Mouse (Mus musculus) forebrain, embryonic 14.5 days (tissue): ENCODE results near the gene Aldh8a1. TPM values are rescaled to one million over a fixed set of nuclear protein-coding genes. Genes with fewer than 3 reads are reported as not detected.

Experiments
- ATAC-seq: fragments of 200-750 bp; cut with Nextera tagmentation; 2 replicates; pipeline ENCODE4 v1.8.0; 2017; ENCODE audit warnings: mild to moderate bottlenecking, moderate library complexity
- DNase-seq: peaks from one replicate; pipeline ENCODE4 v3.0.0-alpha.2; 2015; ENCODE audit warnings: low spot score
- H3K27ac ChIP-seq: fragments of 300-500 bp; sonication (generic); 2 replicates; pipeline ENCODE4 v1.5.1; 2014; ENCODE audit warnings: low read depth, mild to moderate bottlenecking, control low read depth, low read length, moderate library complexity
- H3K27me3 ChIP-seq: fragments of 300-500 bp; sonication (generic); replicated peaks from 2 replicates; pipeline ENCODE4 v1.6.1; 2014; ENCODE audit warnings: low read length, control low read depth, mixed read lengths; ENCODE audit not compliant: control insufficient read depth, insufficient read depth
- H3K36me3 ChIP-seq: fragments of 300-500 bp; sonication (generic); 2 replicates; pipeline ENCODE4 v1.6.1; 2014; ENCODE audit warnings: low read length, control low read depth; ENCODE audit not compliant: control insufficient read depth, insufficient read depth
- H3K4me1 ChIP-seq: fragments of 300-500 bp; sonication (generic); 2 replicates; pipeline ENCODE4 v1.6.1; 2014; ENCODE audit warnings: antibody characterized with exemption, low read length, control low read depth; ENCODE audit not compliant: control insufficient read depth, insufficient read depth
- H3K4me2 ChIP-seq: fragments of 300-500 bp; sonication (generic); 2 replicates; pipeline ENCODE4 v1.6.1; 2014; ENCODE audit warnings: mild to moderate bottlenecking, control low read depth, low read length
- H3K4me3 ChIP-seq: fragments of 300-500 bp; sonication (generic); 2 replicates; pipeline ENCODE4 v1.5.1; 2014; ENCODE audit warnings: low read depth, low read length, control low read depth
- H3K9ac ChIP-seq: fragments of 300-500 bp; sonication (generic); 2 replicates; pipeline ENCODE4 v1.6.1; 2014; ENCODE audit warnings: mild to moderate bottlenecking, low read length, control low read depth, moderate library complexity
- H3K9me3 ChIP-seq: fragments of 300-500 bp; sonication (generic); replicated peaks from 2 replicates; pipeline ENCODE4 v1.6.1; 2016; ENCODE audit warnings: low read length, control low read depth, mixed read lengths; ENCODE audit not compliant: control insufficient read depth
- WGBS: fragments of 180-500 bp; shearing (Covaris S2); extraction: QIAGEN DNeasy Blood & Tissue Kit; methylation state at CpG from one replicate; pipeline ENCODE4 v1.1.7; 2014; 5-methylcytosine and 5-hydroxymethylcytosine counted together
- polyA plus RNA-seq: library from polyadenylated mRNA; unstranded; fragments of >200 nt; fragmentation: Nextera tagmentation; extraction: Ambion mirVana; gene quantifications from 2 replicates; pipeline ENCODE4 v1.2.1, GENCODE M21; 2014

Aldh8a1 gene
- polyA plus RNA-seq, 1 experiment from 2014 or later, result not detected

DNA sequence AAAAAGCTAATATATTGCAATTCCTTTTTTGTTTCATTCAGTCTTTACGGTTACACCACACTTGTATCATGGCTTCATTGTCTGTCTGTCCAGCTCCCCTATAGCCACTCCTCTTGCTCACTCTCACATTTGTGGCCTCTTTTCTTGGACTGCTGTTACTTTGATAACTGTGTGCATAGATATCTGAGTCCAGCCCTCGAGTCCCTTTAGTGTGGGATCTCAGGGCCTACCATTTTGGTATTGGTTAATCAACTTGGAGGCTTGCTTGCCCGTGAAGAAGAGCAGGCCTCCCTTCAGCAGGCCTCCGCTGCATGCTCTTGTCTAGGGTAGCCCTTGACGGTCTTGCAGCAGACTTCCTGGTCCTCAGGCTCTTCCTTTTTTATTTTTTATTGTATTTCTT lies 27.6 kb upstream of the Aldh8a1 start:
- no peak overlapping the region for H3K27ac ChIP-seq
- no peak for DNase-seq
- H3K27me3 ChIP-seq, result no peaks in the 10 kb centered on the region
- H3K9me3 ChIP-seq, result no peaks in the 10 kb centered on the region
- H3K4me1 ChIP-seq, result no peaks in the 10 kb centered on the region
- H3K9ac ChIP-seq, result no peak overlapping the region
- 92% methylated on average over 5 of the region's 5 CpGs for WGBS
- no peak for ATAC-seq
- no peak overlapping the region for H3K4me3 ChIP-seq
- H3K36me3 ChIP-seq, result peaks cover 71% of the 10 kb centered on the region
- no peak overlapping the region for H3K4me2 ChIP-seq

DNA sequence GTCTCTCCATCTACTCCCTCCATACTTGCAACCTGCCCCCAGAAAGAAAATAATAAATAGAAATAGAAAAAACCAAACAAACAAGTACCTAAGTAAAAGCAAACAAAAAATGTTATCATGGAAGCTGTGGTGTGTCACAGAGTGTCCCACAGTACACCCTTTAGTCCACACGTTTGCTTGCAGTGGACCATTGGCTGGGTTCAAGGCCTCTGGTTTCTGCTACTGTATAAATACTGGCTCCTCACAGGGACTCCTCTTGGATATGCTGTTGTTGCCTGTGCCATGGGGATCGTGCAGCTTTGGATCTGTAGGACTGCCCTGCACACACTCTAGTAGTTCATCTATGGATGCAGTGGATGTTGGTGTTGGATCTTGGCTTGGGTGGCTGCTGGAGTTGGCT lies 27.1 kb upstream of the Aldh8a1 start:
- Histone ChIP-seq H3K27ac (no peak overlapping the region), H3K4me2 (no peak overlapping the region), H3K36me3 (peaks cover 74% of the 10 kb centered on the region), H3K4me3 (no peak overlapping the region), H3K27me3 (no peaks in the 10 kb centered on the region), H3K9ac (no peak overlapping the region), H3K4me1 (no peaks in the 10 kb centered on the region), H3K9me3 (no peaks in the 10 kb centered on the region)
- no peak for ATAC-seq
- no peak for DNase-seq
- WGBS, result 86% methylated on average over 2 of the region's 2 CpGs

DNA sequence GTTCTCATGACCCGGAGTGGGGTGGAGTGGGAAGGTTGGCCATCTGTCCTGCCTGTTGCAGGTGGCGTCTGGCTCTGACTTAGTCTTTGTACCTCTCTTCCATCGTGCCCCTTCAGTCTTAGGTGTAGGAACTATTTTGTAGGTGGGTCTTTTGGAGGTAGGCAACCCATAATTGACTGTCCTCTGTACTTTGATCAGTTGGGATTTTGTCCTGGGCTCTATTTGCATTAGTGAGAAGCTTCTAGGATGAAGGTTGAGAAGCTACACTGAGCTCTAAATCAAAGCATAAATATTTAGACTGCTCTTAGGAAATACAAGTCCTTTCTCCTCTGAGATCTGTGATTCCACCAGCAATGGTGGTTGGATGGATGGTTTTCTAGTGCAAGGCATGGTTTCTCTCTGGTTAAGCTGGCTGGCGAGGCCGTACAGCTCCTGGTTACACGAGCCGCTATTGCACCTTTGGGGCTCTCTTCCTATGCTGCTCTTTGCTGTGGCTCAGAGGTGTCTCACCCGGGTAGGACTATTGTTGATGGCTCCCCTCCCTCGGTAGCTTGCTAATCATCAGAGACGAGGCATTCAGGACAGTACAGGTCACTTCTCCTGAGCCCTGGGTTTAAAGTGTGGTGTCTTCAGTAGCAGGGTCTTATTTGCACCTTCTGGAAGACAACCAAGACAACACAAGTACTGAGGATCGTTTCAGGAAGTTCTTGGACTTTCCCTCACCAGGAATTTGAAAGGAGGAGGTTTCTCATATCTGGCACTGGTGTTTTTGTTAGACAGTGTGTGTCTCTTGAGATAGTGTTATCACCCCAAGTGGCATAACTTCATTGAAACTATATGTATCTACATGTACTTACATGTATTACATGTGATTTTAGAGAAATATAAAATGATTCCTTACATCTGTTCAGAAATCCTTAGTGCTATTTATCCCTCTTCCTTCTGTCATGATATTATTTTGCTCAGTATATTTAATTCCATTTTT lies 26.3 kb upstream of the Aldh8a1 start:
- no peak overlapping the region for H3K4me3 ChIP-seq
- H3K36me3 ChIP-seq, result peaks cover 65% of the 10 kb centered on the region
- no peak overlapping the region for H3K27ac ChIP-seq
- H3K4me1 ChIP-seq, result no peaks in the 10 kb centered on the region
- DNase-seq (no peak), ATAC-seq (no peak)
- no peaks in the 10 kb centered on the region for H3K9me3 ChIP-seq
- H3K4me2 ChIP-seq, result no peak overlapping the region
- no peak overlapping the region for H3K9ac ChIP-seq
- H3K27me3 ChIP-seq, result no peaks in the 10 kb centered on the region
- 83% methylated on average over 11 of the region's 11 CpGs for WGBS

DNA sequence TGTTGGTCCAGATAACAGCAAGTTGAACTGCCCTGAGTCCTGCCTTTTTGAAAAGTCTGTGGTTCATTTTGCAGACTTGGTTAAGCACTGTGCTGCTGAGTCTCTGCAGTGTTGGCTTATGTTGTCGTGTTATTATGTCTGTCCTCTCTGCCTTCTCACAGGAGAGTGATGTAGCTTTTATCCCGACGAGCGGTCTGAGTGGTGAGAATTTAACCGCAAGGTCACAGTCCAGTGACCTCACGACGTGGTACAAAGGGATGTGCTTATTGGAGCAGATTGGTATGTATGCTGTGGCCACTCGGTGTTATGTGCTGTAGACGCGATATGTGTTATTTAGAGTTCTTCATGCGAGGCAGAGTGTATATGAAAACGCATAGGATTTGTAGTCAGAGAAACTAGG lies 25.3 kb upstream of the Aldh8a1 start:
- Histone ChIP-seq H3K27ac (no peak overlapping the region), H3K27me3 (no peaks in the 10 kb centered on the region), H3K36me3 (peaks cover 69% of the 10 kb centered on the region), H3K4me1 (no peaks in the 10 kb centered on the region), H3K9ac (no peak overlapping the region), H3K4me3 (no peak overlapping the region), H3K4me2 (no peak overlapping the region), H3K9me3 (no peaks in the 10 kb centered on the region)
- WGBS, result 79% methylated on average over 12 of the region's 12 CpGs
- ATAC-seq, result no peak
- no peak for DNase-seq

DNA sequence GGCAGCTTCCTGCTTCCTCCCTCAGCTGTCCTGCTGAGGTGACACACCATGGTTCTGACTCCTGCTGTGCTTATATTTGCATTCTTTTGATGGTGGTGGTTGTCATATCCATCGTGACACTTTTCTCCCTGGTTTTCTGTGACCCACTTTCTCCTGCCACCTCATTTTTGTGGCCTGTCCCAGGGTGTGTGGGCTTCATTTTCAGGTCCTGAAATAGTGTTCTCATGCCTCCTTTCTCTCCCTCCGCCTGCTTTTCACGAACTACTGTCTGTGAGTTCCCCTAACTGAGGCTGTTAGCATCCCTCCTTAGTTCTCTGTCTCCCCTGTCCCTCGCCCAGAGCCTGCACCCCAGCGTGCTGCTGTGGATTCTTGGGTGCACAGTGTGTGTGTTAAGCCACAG lies 23.2 kb upstream of the Aldh8a1 start:
- DNase-seq, result no peak
- Histone ChIP-seq H3K27me3 (no peaks in the 10 kb centered on the region), H3K9ac (no peak overlapping the region), H3K4me2 (no peak overlapping the region), H3K36me3 (peaks cover 69% of the 10 kb centered on the region), H3K4me3 (no peak overlapping the region), H3K27ac (no peak overlapping the region), H3K4me1 (no peaks in the 10 kb centered on the region), H3K9me3 (no peaks in the 10 kb centered on the region)
- WGBS, result 82% methylated on average over 5 of the region's 5 CpGs
- no peak for ATAC-seq

DNA sequence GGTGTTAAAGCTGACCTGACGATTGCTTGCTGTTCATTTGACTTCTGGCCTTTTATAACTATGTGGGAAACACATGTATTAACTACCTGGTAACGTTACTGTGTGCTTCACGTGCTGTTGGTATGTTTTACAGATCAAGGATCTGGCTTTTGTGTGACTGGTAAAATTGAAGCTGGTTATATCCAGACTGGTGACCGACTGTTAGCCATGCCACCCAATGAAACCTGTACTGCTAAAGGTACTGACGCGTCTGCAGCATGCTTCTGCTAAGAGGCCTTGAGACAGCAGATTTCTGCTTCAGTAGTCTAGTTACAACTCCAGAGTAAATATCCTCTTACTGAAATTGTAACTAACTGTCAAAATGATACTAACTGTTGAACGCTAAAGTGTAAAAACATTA lies 22.6 kb upstream of the Aldh8a1 start:
- H3K27ac ChIP-seq, result no peak overlapping the region
- no peak overlapping the region for H3K4me2 ChIP-seq
- H3K4me1 ChIP-seq, result no peaks in the 10 kb centered on the region
- DNase-seq (no peak), ATAC-seq (no peak)
- no peaks in the 10 kb centered on the region for H3K9me3 ChIP-seq
- no peak overlapping the region for H3K9ac ChIP-seq
- H3K36me3 ChIP-seq, result peaks cover 70% of the 10 kb centered on the region
- 92% methylated on average over 7 of the region's 7 CpGs for WGBS
- H3K27me3 ChIP-seq, result no peaks in the 10 kb centered on the region
- no peak overlapping the region for H3K4me3 ChIP-seq

DNA sequence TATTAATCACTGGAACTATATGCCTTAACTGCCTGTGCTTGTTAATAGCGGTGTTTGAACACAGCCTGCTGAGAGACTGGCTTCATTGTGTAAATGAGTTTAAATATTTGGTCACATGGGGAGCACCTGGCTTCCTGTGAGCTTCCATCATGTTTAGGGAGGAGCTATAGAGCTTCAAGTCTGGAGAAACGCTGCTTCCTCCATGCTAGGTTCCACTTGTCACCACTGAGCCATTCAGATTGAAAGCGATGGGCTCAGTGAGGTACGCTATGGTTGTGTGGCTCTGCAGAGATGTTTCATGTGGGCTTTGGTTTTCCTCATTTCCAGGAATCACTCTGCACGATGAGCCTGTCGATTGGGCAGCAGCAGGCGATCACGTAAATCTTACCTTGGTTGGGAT lies 19.1 kb upstream of the Aldh8a1 start:
- H3K9me3 ChIP-seq, result no peaks in the 10 kb centered on the region
- no peak overlapping the region for H3K4me2 ChIP-seq
- H3K27ac ChIP-seq, result no peak overlapping the region
- H3K27me3 ChIP-seq, result no peaks in the 10 kb centered on the region
- ATAC-seq (no peak), DNase-seq (no peak)
- no peak overlapping the region for H3K9ac ChIP-seq
- H3K36me3 ChIP-seq, result peaks cover 64% of the 10 kb centered on the region
- WGBS, result 94% methylated on average over 8 of the region's 8 CpGs
- no peaks in the 10 kb centered on the region for H3K4me1 ChIP-seq
- H3K4me3 ChIP-seq, result no peak overlapping the region

DNA sequence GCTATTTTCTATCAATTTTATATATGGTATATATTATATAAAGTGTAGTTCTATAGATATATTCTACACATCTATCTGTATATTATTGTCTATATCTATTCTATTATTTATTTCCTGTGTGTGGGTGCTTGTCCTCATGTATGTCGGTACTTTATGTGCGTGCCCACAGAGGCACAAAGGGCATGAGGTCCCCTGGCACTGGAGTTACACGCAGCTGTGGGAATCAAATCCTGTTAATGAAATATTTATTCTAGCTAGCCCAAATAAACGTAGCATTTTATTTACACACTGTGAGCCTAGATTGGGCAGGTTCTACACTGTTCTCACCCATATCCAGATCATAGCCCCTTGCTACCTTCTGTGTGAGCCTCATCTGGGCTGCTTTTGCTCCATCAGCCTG lies 18.0 kb upstream of the Aldh8a1 start:
- Histone ChIP-seq H3K9ac (no peak overlapping the region), H3K36me3 (peaks cover 61% of the 10 kb centered on the region), H3K4me1 (no peaks in the 10 kb centered on the region), H3K4me3 (no peak overlapping the region), H3K4me2 (no peak overlapping the region), H3K27ac (no peak overlapping the region), H3K9me3 (no peaks in the 10 kb centered on the region), H3K27me3 (no peaks in the 10 kb centered on the region)
- no peak for ATAC-seq
- WGBS, result 97% methylated on average over 4 of the region's 4 CpGs
- DNase-seq, result no peak

DNA sequence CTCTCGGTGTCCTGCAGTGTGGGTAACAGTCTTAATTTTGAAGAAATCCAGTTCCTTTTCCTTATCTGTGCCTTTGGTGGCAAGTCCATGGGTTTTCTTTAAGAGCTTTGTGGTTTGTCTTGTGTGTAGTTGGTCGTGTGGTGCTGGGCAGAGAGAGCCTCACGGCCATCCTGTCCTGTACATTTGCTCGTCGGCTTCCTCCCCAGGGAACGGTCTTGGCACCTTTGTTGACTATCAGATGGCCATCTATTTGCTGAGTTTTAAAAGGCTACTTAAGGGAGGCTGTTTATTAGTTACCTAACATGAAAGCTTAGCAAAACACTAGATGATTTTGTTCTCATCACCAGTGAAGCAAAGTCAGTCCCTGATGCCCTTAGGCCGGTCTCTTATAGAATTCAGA lies 15.2 kb upstream of the Aldh8a1 start:
- Histone ChIP-seq H3K4me2 (no peak overlapping the region), H3K9ac (no peak overlapping the region), H3K4me3 (no peak overlapping the region), H3K4me1 (no peaks in the 10 kb centered on the region), H3K27ac (no peak overlapping the region), H3K27me3 (no peaks in the 10 kb centered on the region), H3K36me3 (peaks cover 64% of the 10 kb centered on the region), H3K9me3 (no peaks in the 10 kb centered on the region)
- no peak for DNase-seq
- ATAC-seq, result no peak
- 92% methylated on average over 7 of the region's 7 CpGs for WGBS
